Mouse (Mus musculus) layer of hippocampus, postnatal 10 days (tissue): ENCODE results near the gene C1qtnf3. TPM values are rescaled to one million over a fixed set of nuclear protein-coding genes. Genes with fewer than 3 reads are reported as not detected.
"Not testable (repeated sequence)": the region's sequence is repeated elsewhere in the genome, so short reads cannot be mapped to it uniquely, and the experiment has no call there.

Experiments
- DNase-seq, 2 experiments: peaks; one replicate each; pipeline ENCODE4 v3.0.0; 2021; ENCODE audit warnings: low spot score in 2 of 2
- total RNA-seq, 2 experiments: library from RNA; stranded (reverse); gene quantifications; 2 replicates each; pipeline ENCODE4 v1.2.3; 2021

The C1qtnf3 gene
- total RNA-seq, 2 experiments from 2014 or later = 0.49 to 0.53 TPM

- no peak for DNase-seq
Measured at GRCm38 (mm10) chr15:10956706-10957105, 4.6 kb downstream of the C1qtnf3 start.

DNA sequence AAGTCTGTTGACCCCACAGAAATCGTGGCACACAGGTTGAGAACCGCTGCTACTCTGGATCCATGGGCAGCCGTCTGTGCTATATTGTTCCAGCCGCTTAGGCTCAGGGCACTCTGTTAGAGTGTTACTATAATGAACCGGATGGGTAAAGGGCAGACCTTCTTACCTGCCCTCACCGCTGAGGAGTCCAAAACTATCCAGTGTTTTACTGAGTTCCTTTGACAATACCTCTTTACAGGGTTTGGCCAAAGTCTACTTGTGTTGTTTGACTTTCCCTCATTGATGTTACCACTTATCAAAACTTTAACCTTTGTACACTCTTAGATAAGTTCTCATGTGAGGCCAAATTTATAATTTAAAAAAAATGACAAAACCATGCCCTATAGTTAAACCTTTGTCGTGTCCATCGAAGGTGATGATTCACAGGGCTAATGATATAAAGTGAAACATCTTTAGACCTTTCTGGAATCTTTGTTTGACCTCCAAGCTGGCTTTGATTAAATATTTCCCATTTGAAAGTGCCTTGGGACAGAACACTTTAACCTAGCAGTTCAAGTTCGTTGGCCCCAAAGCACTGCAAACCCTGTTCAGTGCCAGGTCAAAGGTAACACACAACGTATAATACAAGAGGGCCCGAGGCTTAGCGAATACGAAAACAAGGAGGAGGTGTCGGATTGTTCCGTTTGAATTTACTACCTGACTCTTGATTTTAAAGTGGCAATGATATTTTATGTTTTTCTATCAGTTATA is 7.3 kb downstream of the C1qtnf3 start:
- DNase-seq = no peak

DNA sequence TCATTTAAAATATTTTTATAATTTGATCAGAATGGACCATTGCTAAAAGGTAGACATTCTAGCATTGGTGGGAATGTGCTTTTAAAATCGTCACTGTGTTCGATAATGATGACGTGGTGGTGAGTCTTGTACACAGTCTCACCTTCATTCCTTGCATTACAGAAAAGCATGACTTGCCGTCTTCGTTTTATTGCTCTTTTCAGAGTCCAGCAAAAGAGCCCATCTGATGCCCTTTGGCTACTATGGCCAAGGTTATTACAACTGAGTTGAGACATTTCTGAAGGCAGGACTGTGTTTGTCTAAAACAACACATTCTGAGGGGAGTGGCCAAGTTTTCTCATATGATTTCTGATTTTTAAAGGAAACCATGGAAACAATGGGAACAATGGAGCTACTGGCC is 8.1 kb downstream of the C1qtnf3 start:
- no peak for DNase-seq

- no peak for DNase-seq
Measured at GRCm38 (mm10) chr15:10962601-10963000, 10.5 kb downstream of the C1qtnf3 start.

DNA sequence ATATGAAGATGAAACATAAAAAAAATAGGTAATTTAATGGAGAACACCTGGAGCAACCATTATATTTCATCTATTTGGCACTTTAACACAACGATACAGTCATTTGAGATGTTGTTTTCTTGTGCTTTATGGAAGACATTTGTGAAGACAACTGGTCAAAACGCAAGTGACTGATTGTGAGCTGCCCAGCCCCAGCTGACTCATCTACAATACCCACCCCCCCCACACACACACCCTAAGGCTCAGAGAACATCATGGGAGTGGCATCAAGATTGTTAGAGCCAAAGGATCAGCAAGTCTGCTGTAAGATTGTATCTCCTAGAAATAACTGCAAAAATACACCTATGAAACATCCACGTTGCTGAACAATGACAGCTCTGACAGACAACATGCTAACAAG is 17.3 kb downstream of the C1qtnf3 start:
- DNase-seq = no peak

DNA sequence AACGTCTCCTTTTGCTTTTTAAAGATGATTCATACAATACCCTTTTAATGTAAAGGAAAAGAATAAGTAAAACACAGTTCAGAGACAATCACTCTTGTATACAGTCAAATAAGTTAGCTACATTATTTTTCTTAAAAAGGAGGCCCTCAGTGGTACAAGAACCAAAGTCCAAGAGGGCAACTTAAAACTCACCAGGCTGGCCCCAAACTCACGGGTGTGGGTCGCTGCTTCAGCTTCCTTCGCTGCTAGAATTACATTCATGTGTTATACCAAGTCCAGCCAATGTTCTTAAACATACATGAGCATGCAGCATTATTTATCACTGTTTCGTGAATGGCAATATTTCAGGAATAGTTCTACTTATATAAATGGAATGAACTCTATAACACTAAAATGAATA is 18.6 kb downstream of the C1qtnf3 start:
- DNase-seq = no peak

DNA sequence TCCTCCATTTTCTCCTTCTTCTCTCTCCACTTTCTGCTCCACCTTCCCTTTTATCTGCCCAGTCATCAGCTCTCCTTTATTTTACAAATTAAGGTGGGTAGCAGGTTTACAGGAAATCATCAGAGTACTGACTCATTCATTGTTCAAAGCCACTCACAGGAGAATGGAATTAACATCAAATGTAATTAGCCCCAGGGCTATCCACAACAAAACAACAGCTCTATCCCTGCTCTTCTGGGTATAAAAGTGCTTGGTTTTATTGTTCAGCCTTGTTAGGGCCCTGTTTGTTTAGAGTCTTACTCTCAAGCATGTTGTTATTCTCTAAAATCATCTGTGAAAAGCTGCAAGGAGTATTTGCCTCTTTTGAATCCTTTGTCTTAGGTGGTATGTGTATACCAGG is 25.0 kb downstream of the C1qtnf3 start:
- no peak for DNase-seq

DNA sequence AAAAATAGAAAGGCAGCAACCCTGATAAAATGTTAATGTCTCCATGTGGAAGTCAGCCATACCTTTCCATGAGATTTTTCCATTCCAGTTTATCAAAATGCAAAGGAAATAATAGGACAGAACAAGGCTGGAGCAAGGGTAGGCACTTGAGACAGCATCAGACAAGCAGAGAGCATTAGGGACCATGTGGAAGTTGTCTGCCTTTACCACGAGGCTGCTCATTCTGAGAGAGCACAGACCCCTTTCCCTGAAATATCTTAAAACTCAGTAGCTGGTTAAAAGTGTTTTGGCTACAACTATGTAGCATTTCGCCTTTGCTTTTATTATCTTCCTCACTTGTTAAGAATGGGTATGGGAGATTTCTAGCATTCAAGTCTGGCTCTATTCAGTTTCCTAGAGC is 28.6 kb downstream of the C1qtnf3 start:
- DNase-seq = no peak

DNA sequence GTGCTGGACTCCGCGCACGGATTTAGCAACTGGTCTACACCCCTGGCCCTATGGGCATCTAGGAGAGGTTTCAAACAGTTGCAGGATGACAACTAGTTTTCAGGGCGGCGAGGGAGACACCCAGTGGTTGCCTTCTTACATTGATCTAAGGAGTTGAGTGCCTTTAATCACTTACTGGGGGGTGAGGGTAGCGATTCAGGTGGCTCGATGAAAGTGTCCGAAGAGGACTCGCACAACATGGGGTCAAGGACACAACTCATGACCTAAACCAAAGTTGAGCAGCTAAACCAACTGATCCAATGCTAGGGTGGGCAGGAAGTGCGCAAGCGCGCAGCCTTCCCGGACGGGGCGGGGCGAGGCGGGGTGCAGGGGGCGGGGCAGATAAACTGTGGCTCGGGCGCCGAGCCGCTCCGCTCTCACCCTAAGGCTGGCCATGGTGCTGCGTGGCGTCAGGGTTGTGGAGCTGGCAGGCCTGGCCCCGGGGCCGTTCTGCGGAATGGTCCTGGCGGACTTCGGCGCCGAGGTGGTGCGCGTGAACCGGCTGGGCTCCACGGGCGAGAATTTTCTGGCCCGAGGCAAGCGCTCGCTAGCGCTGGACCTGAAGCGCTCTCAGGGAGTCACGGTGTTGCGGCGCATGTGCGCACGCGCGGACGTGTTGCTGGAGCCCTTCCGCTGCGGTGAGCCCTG is 29.4 kb downstream of the C1qtnf3 start, which contains the start of gene Amacr:
Gene Amacr, plus strand, starts transcription at position 380 of the 687 bp plus-strand sequence.
- peak; percentile 85 to 89 for DNase-seq

GRCm38 (mm10) chr15:10982064-10982435 is 29.9 kb downstream of the C1qtnf3 start:
- DNase-seq = no peak

DNA sequence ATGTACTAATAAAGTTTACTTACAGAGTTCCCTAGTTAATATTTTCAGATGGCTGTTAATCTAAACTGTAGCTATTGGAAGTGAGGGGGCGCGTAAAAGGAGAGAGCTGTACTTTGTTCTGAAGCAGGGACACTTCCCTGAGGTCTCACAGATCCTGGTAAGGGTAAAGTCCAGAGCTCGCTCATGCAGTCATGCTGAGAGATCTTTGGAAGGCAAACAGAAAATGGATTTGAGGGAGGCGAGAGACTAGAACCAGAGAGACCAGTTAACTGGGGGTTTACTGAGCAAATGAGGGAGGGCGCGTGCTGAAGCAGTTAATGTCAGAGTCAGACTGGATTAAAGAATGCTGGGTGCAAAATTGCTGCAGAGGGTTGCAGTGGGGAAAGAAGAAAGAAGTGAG is 33.6 kb downstream of the C1qtnf3 start:
- DNase-seq = no peak

DNA sequence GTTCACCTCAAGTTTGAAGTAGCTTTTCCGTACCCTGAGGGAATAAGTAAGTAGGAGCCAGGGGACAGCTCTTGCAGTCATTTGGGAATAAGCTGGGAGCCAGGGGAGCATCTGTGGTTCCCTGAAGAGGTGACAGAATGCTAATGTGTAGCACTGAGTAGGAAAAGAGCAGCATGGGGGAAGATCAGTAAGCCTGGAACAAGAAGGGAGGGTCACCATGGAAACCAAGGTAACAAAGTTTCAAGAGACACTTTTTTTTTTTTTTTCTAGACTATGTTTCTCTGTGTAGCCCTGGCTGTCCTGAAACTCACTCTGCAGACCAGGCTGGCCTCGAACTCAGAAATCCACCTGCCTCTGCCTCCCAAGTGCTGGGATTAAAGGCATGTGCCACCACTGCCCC is 34.3 kb downstream of the C1qtnf3 start:
- not testable (repeated sequence) for DNase-seq

DNA sequence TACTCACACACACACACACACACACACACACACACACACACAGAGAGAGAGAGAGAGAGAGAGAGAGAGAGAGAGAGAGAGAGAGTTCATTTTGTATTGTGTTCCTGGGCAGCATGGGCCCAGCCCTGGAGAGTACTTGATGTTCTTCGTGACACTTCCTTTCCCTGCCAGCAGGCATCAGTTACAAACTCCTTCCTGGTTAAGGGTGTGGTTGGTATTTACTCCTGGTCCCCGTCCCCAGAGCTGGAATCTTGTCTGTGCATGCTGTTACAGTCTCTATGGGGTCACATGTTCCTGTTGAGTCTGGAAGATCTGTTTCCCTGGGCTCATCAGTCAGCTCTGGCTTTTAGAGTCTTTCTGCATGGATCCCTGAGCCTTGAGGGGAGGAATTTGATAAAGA is 38.3 kb downstream of the C1qtnf3 start:
- DNase-seq = no peak

DNA sequence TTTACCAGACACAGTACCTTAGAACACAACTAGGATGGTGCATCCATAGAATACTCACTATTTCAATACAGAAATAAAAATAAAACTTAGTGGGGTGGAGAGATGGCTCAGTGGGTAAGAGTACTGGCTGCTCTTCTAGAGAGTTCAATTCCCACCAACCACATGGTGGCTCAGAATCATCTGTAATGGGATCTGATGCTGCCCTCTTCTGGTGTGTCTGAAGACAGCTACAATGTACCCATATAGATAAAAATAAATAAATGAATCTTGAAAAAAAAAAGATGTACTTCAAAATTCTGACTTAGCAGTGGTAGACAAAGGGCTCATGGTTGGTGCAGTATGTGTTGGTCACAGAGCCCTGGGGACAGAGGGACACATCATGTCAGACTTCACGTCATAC is 39.4 kb downstream of the C1qtnf3 start:
- no peak for DNase-seq

DNA sequence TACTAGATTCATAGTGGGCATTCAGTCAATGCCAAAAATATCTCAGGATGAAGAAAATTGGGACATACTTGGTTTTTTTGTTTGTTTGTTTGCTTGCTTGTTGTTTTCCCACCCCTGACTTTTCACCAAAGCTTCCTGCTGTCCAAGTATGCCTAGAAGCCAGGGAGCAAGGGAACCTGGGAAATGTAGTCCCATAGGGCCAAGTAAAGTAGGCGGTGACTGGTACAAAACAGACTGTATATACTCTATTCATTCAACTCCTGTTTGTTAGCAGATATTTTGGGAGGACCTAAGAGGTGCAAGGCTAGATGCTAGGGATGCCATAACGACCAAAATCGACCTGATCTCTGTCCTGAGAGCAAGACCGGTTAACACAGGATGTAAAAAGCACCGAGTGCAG is 47.7 kb downstream of the C1qtnf3 start:
- no peak for DNase-seq

GRCm38 (mm10) chr15:11000421-11000820 is 48.3 kb downstream of the C1qtnf3 start, which contains the start of gene Slc45a2:
Gene Slc45a2, plus strand, starts transcription at chr15:11000721.
- DNase-seq = no peak

GRCm38 (mm10) chr15:11003791-11004190 is 51.7 kb downstream of the C1qtnf3 start:
- no peak for DNase-seq

DNA sequence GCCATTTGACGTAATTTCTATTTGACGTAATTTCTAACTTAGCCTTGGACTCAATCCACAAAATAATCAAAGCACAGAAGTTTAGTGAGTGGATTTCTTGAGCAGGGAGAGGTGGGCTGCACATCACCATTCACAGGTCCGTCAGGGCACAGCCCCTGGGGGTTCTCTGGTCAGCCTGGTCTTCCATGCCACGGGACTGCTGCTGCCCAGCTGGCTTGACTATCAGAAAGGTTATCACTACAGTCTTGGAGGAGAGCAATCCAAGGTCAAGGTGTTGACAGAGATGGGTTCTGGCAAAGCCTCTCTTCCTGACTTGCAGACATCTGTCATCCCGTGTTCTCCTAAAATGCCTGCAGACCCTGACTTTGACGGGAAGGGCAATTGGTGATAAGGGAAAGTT is 52.5 kb downstream of the C1qtnf3 start:
- no peak for DNase-seq

GRCm38 (mm10) chr15:11008756-11009155 is 56.6 kb downstream of the C1qtnf3 start:
- no peak for DNase-seq

- no peak for DNase-seq
Measured at GRCm38 (mm10) chr15:11010976-11011548, 58.9 kb downstream of the C1qtnf3 start.

DNA sequence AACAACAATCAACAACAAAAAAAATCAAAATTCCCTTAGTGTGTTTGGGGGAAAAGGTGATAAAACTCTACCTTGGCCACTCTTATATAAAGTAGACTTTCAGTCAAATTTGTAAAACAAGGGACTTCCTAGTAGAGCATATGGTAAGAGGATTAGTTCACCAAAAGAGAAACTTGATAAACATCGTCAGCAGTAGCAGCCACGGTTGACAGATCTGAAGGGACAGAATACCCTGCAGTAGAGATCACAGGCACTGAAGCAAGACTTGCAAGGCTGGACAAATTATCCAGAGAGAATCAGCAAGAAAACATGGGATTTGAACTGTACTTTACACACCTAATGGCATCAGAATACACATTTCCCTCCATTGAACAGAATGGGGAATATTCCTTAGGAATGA is 62.8 kb downstream of the C1qtnf3 start:
- DNase-seq = no peak

DNA sequence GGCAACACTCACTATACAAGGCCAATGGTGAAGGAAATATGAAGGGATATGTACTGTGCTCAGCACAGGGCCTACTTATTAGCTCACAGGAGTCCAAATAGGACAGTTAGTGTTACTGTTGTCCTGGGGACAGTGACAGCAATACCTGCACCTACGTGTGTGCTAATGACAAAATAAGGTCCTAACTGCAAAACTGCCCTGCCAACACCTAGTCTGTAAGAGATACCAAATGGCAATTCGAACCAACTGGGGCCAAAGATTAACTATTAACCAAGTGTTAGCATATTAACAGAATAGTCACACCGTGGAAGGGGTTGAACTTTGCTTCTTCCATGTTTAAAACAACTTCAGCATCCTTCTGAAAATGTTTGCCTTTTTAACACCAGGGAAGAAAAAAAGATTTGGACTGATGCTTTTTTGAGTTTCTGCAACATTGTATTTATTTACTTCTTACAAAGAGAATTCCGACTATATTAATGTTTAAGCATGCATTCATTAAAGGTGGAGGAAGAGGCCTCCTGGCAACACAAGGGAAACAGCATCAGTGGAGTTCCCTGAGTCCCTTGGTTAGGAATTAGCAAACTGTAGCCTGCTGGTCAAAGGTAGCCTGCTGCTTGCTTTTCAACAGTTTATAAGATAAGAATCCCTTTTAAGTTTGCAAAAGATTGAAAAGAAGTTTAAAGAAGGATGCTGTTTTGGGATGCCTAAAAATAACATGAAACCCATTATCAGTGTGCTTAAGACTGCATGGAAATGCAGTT is 74.8 kb downstream of the C1qtnf3 start:
- no peak for DNase-seq
